Mouse (Mus musculus) megakaryocyte, adult 5-6 weeks (primary cell): ENCODE measurements at regions not wholly inside any gene's neighbourhood (a gene's known extent, or its start where the extent isn't known, plus 50 kb on each side); places are given as distances from the start of the nearest gene placed in this dataset.
A peak's percentile ranks its signal among the peaks of the same experiment; 100 is the strongest.
"Not testable (repeated sequence)": the region's sequence is repeated elsewhere in the genome, so short reads cannot be mapped to it uniquely, and the experiment has no call there.

Experiments
- ATAC-seq: 2 replicates; pipeline ENCODE4 v1.8.0; 2016; ENCODE audit warnings: mild to moderate bottlenecking, inconsistent platforms; ENCODE audit not compliant: poor library complexity, severe bottlenecking

DNA sequence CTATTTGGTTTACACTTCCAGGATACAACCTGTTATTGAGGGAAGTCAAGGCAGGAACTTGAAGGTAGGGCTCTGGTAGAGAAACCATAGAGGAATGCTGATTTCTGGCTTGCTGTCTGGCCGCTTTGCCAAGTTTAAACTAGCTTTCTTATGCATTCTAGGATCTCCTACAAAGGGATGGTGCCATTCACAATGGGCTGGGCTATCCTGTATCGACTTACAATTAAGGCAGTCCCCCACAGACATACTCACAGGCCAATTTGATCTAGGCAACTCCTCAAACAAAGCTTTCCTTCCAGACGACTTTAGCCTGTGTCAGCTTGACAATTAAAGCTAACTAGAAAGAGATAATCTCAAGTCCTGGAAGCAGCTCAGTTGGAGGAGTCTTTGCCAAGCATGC, 83.1 kb downstream of the Phlda1 start:
- no peak for ATAC-seq

DNA sequence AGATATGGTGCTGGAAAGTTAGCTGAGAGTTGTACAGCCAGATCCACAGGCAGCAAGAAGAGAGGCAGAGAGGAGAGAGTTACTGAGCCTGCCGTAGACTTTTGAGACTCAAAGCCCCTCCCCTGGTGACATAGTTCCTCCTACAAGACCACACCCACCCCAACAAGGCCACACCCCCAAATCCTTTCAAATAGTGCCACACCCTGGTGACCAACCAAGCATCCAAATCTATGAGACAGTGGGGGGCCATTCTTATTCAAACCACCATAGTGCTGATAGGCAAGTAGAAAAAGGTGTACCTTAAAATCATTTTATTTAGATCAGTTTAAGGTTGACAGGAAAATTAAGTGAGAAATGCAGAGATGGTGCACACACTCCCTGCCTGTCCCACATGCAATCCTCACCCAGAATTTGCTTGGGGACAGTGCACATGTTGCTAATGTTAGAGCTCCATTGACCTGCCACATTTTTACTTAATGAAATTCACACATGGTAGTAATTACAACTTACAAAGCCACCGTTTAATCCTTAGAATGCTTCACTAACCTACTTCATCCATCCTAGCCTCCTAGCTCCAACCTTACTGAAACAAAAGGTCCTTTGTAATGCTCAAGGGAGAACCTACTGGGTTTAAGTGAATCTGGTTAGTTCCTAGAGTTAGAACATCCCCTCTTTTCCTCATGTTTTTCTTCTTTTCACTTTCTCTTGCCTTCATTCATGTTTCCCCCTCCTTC, 86.5 kb downstream of the Phlda1 start:
- ATAC-seq = no peak

DNA sequence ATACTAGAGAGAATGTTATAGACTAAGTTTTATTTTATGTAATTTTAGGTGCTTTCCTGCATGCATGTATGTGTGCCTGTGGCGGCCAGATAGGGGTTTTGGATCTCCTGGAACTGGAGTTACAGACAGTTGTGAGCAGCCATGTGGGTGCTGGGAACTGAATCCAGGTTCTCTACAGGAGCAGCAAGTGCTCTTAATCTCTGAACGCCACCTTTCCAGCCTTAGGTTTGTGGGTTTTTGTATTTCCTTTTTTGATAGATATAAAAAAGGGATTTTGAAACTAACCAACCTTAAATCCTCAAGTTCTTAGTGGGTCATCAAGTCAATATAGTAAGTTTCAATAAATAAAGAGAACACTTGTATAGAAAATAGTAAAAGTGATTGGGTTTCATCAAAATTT, 87.2 kb downstream of the Phlda1 start:
- ATAC-seq = no peak

DNA sequence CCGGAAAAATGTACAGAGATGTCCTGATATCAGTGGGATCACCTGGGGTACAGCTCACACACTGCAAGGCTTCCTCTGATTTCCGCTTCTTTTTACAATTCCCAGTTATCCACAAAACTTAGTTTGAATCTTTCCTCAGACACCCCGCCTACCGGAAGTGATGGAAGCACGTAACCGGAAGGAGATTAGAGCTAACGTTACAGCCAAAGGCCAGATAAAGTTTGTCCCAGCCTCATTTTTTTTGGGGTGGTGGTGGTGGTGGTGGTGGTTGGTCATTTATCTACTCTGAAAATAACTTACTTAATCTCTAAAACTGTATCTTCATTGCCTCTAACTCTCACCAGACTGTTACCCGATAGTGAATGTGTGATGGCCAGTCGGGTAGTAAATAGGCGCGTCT, 88.1 kb downstream of the Phlda1 start:
- ATAC-seq = no peak

- no peak for ATAC-seq
Measured at GRCm38 (mm10) chr10:111594651-111595050, 88.6 kb downstream of the Phlda1 start.

- ATAC-seq = no peak
Measured at GRCm38 (mm10) chr10:111595513-111595995, 89.5 kb downstream of the Phlda1 start.

DNA sequence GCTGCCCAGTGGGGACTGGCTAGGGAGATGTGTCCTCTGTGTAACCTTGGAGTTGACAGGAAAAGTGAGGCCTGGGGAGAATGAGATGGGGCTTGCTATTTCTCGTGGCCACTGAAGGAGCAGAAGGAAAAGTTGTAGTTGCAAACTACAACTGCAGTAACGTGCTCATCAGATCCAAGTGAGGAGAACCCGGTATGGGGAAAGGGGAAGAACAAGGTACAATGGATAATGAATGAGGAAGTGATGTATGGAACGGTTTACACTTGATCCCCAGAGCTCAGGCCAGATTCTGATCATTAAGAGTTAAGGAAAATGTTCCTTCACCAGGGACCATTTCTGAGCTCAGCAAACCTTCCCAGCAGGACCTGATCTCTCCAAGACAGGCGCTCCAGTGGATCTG, 92.6 kb downstream of the Phlda1 start:
- ATAC-seq = peak; percentile 45; the same call in 1 of the 2 replicates

- no peak for ATAC-seq
Measured at GRCm38 (mm10) chr10:111599297-111600250, 93.5 kb downstream of the Phlda1 start.

DNA sequence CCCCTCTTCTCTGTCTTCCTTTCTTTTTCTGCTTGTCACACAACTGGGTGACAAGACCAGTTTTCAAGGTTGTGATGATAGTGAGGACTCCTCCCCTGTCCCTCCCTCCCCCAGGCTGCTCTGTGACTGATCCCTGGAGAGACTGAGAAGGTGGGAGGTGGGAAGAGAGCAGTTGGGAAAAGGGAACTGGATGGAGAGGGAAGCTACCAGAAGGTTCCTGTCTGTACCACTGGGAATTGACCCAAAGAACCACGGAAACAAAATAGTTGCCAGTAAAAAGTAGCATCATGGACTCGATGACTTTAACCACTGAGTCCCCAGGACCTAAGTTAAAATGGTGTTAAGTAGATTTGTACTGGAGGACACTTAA, 94.2 kb downstream of the Phlda1 start:
- peak; percentile 18; the same call in 1 of the 2 replicates for ATAC-seq

DNA sequence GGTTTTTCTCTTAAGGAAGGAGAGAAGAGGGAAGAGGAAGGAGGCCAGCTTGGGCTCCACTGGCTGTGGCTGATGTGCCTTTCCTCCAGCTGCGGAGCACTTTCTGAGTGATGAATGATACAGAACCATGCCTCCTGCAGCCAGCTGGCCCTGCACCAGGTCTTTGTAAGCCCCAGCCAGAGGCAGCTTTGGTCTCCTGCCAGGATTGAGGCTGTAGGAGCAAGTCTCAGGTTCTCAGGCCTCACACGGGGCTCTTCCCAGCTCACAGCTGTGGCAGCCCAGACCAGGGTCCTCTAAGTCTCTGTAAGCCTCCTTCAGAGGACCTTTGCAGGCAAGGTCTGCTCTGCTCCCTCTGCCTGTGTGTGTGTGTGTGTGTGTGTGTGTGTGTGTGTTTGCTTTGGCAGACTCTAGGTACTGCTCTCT, 94.6 kb downstream of the Phlda1 start:
- ATAC-seq = peak; percentile 66

DNA sequence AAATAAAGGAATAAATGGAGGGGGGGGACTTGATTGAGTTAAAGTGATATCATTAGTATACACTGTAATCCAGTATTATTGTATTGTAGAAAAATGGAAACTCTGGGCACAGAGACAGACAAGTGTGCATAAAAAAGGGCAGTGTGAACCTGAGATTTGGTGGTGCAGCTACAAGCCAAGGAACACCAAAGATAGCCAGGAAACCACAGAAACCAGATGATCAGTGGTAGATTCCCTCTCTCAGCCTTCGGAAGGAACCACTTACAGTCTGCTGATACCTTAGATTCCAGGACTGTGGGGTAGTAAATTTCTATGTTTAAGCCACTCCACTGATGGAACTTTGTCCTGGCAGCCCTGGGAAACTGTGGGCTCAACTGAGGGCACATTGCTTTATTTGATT, 97.1 kb downstream of the Phlda1 start:
- ATAC-seq = no peak

- ATAC-seq = not testable (repeated sequence)
Measured at GRCm38 (mm10) chr10:111607381-111607780, 101.3 kb downstream of the Phlda1 start.

DNA sequence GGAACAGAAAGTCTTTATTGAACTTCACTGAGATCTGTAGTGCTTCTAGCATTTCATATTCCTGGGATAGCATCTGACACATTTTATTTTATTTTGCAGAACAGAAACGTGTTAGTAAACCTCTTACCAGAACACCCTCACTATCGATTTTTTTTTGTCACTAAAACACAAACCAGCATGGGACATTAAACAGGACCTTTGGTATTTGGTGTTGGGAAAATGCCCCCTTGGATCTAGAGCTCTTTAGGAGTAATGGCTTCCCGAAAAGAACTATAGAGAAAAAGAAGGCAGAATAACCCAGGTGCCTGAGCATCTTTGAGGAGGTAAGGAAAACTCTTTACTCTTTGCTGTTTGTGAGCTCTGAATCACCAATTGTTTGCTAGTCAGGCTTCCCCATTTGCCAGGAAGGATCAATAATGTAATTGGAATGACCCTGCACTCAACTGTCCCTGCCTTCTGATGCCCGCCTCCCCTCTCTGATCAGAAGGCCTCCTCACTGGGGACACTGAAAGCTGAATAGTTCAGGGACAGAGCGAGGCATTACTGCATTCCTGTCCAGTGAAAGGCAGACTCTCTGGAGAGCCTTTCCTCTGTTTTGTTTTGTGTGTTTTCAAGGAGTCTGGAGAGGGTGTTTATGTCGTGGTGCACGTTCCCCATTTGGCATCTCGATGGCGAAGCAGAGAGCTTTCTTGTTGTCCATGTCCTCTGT, 102.5 kb downstream of the Phlda1 start:
- no peak for ATAC-seq

DNA sequence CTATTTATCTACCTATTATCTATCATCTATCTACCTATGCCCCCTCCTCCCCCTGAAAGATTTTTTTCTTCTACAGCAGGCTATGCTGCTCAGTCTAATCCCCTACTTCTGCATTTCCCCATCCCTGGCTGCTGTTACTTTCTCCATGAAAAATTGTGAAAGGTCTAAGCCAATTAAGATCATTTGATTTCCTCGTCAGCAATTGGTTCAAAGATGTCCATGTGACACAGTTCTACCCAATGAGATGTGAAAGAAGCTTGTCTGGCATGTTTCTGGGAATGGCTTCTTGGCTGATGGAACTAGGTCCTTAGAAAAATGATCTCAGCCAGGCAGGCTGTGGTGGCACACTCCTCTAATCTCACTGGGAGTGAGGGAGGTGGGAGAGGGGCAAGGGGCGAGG, 103.8 kb downstream of the Phlda1 start:
- ATAC-seq = no peak

DNA sequence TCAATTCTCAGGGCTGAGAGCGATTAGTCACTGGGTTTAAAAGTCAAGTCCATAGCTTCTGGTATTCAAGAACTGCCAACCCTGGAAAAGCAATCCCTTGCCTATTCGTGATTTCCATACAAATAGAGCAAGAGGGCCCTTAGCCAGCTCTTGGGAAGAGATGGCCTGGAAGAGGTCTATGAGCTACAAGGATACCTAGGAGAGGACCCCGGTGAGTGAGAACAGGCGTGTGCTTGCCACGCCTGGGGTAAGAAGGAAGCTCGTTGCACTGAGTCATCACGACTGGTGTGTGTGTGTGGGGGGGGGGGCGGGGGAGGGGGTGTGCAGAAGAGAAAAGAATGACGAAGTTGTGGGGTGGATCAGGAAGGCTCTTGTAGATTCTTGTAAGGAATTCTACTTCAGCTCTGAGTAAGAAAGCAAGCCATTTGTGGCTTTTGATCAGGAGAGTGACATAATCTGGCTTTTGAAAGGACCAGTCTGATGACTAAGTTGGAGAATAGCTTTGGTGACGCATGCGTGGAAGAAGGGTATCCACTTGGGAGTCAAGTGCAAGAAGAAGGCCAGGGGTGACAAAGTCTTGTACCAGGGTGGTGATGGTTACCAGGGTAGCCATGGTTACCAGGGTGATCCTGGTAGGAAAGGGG, 113.7 kb downstream of the Phlda1 start:
- ATAC-seq = no peak

DNA sequence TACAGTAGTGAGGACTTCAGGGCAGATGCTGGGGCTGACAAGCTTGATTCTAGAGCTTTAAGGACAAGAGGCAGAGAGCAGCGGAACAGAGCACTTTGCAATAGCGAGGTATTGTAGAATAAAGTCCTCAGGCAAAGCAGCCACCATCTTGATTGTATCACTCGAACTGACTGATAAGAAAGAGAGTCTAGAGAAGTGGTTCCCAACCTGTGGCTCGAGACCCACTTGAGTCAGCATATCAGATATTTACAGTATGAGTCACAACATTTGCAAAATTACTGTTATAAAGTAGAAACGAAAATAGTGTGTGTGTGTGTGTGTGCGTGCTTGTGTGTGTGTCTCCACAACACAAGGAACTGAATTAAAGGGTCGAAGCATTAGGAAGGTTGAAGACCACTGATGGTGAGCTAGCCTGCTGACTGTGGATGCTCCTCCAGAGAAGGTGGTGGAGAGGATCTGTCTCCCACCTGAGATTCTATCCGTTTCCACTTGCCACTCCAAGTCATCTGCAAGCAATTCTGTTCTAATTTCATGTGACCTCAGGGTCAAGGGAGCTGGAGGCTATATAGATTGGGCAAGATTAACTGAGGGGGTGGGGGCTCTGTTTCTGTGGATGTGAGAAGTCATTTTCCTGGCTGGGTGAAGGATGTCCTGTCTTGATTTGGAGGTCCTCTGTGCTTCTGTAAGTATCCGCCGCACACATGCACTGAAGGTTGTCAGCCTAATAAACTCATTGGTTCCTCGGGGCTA, 115.0 kb downstream of the Phlda1 start:
- peak; percentile 36; the same call in 1 of the 2 replicates for ATAC-seq

GRCm38 (mm10) chr10:111622789-111623188, 116.7 kb downstream of the Phlda1 start:
- ATAC-seq = no peak

- ATAC-seq = no peak
Measured at GRCm38 (mm10) chr10:111624021-111624420, 117.9 kb downstream of the Phlda1 start.

- ATAC-seq = no peak
Measured at GRCm38 (mm10) chr10:111624624-111625023, 118.5 kb downstream of the Phlda1 start.

DNA sequence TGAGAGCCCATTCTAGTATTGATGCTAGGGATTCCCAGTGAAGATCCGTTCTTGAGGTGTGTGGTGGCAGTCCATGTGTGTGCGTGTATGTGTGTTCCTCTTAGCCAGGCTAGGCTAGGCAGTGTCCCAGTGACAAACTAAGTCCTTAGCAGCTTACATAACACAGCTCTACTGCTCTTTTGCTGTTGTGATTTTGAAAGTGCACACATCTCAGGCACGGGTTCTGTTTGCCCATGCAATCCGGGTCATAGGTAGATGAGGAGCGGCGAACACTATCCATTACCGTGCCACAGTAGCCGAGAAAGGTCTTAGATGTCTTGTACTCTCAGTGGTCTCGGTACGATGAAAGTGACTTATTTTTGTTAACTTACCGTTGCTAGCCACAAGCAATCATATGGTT, 119.5 kb downstream of the Phlda1 start:
- no peak for ATAC-seq
